Mouse (Mus musculus) retina, postnatal 1 day (tissue): ENCODE data around the gene Capn1.

Source experiments
- DNase-seq: peaks from one replicate; pipeline ENCODE4 v3.0.0-alpha.2; 2012

Gene Capn1

GRCm38 (mm10) chr19:6015511-6016315 lies at the start of gene Capn1:
Gene Capn1, minus strand, starts transcription at chr19:6015897.
- DNase-seq = peak; percentile 80

GRCm38 (mm10) chr19:6063081-6063480 lies 47.4 kb upstream of the Capn1 start:
- DNase-seq = no peak

- no peak for DNase-seq
These were observed 46.7 kb upstream of the Capn1 start for GRCm38 (mm10) chr19:6062418-6062817.

- DNase-seq = peak; percentile 53
These were observed 46.1 kb upstream of the Capn1 start for GRCm38 (mm10) chr19:6061641-6062302.

GRCm38 (mm10) chr19:6061021-6061533 lies 45.4 kb upstream of the Capn1 start, which contains the start of gene Znhit2:
Gene Znhit2, plus strand, starts transcription at chr19:6061192.
- DNase-seq = peak; percentile 95

GRCm38 (mm10) chr19:6058966-6059365 lies 43.3 kb upstream of the Capn1 start:
- DNase-seq = no peak

- DNase-seq = no peak
These were observed 42.8 kb upstream of the Capn1 start for GRCm38 (mm10) chr19:6058513-6058912.

- peak; percentile 98 for DNase-seq
These were observed 41.8 kb upstream of the Capn1 start, which contains the start of the genes Mrpl49 and Fau for GRCm38 (mm10) chr19:6057313-6058096. Gene Mrpl49, minus strand, starts transcription at chr19:6057785. Gene Fau, plus strand, starts transcription at chr19:6057844.

- DNase-seq = no peak
These were observed 41.0 kb upstream of the Capn1 start for GRCm38 (mm10) chr19:6056696-6057095.

- peak; percentile 21 for DNase-seq
These were observed 38.6 kb upstream of the Capn1 start for GRCm38 (mm10) chr19:6054296-6054695.

GRCm38 (mm10) chr19:6052516-6052915 lies 36.8 kb upstream of the Capn1 start:
- no peak for DNase-seq

- DNase-seq = no peak
These were observed 33.1 kb upstream of the Capn1 start for GRCm38 (mm10) chr19:6048681-6049410.

- DNase-seq = no peak
These were observed 32.1 kb upstream of the Capn1 start for GRCm38 (mm10) chr19:6047899-6048166.

GRCm38 (mm10) chr19:6047154-6047898 lies 31.6 kb upstream of the Capn1 start:
- DNase-seq = no peak

- peak; percentile 97 for DNase-seq
These were observed 30.8 kb upstream of the Capn1 start, which contains the start of gene Syvn1 for GRCm38 (mm10) chr19:6046294-6047153. Gene Syvn1, plus strand, starts transcription at chr19:6046576.

- no peak for DNase-seq
These were observed 29.9 kb upstream of the Capn1 start for GRCm38 (mm10) chr19:6045366-6046293.

GRCm38 (mm10) chr19:6044102-6044501 lies 28.4 kb upstream of the Capn1 start:
- DNase-seq = peak; percentile 54

- no peak for DNase-seq
These were observed 26.6 kb upstream of the Capn1 start for GRCm38 (mm10) chr19:6042293-6042692.

GRCm38 (mm10) chr19:6040002-6040401 lies 24.3 kb upstream of the Capn1 start:
- DNase-seq = no peak

- no peak for DNase-seq
These were observed 22.6 kb upstream of the Capn1 start for GRCm38 (mm10) chr19:6038326-6038725.
